Mouse (Mus musculus) midbrain, postnatal 0 days (tissue): Measurements from ENCODE around the gene Eif2s3x. TPM values are rescaled to one million over a fixed set of nuclear protein-coding genes. Genes with fewer than 3 reads are reported as not detected.

Experiments used
- ATAC-seq: fragments of 200-750 bp; cut with Nextera tagmentation; 2 replicates; pipeline ENCODE4 v1.8.0; 2017; ENCODE audit warnings: moderate number of reproducible peaks, mild to moderate bottlenecking, moderate TSS enrichment, moderate library complexity; ENCODE audit not compliant: low FRiP score
- DNase-seq: peaks from one replicate; pipeline ENCODE4 v3.0.0-alpha.2; 2015; ENCODE audit warnings: low spot score
- H3K27ac ChIP-seq: fragments of 300-500 bp; sonication (generic); 2 replicates; pipeline ENCODE4 v1.5.1; 2014; ENCODE audit warnings: low read depth, mild to moderate bottlenecking, low read length, mixed read lengths
- H3K27me3 ChIP-seq: fragments of 300-500 bp; sonication (generic); 2 replicates; pipeline ENCODE4 v1.6.1; 2014; ENCODE audit warnings: low read length, control low read depth, mixed read lengths; ENCODE audit not compliant: insufficient read depth
- H3K36me3 ChIP-seq: fragments of 300-500 bp; sonication (generic); 2 replicates; pipeline ENCODE4 v1.6.1; 2014; ENCODE audit warnings: low read length, control low read depth, mixed read lengths; ENCODE audit not compliant: insufficient read depth
- H3K4me1 ChIP-seq: fragments of 300-500 bp; sonication (generic); 2 replicates; pipeline ENCODE4 v1.6.1; 2014; ENCODE audit warnings: mild to moderate bottlenecking, control low read depth, antibody characterized with exemption, low read length, mixed read lengths; ENCODE audit not compliant: insufficient read depth
- H3K4me2 ChIP-seq: fragments of 300-500 bp; sonication (generic); 2 replicates; pipeline ENCODE4 v1.6.1; 2014; ENCODE audit warnings: low read depth, mild to moderate bottlenecking, low read length, mixed read lengths; ENCODE audit not compliant: poor library complexity, severe bottlenecking
- H3K4me3 ChIP-seq: fragments of 300-500 bp; sonication (generic); 2 replicates; pipeline ENCODE4 v1.5.1; 2014; ENCODE audit warnings: low read depth, mild to moderate bottlenecking, low read length, moderate library complexity
- H3K9ac ChIP-seq: fragments of 300-500 bp; sonication (generic); replicated peaks from 2 replicates; pipeline ENCODE4 v1.6.1; 2014; ENCODE audit warnings: mild to moderate bottlenecking, low read length, moderate library complexity, mixed read lengths; ENCODE audit not compliant: poor library complexity, severe bottlenecking
- H3K9me3 ChIP-seq: fragments of 300-500 bp; sonication (generic); 2 replicates; pipeline ENCODE4 v1.6.1; 2016; ENCODE audit warnings: low read length, control low read depth
- CTCF ChIP-seq: IDR thresholded peaks from 2 replicates; pipeline ENCODE4 v1.5.1; 2016; ENCODE audit warnings: antibody characterized with exemption, mild to moderate bottlenecking
- WGBS: fragments of 180-500 bp; shearing (Covaris S2); extraction: QIAGEN DNeasy Blood & Tissue Kit; methylation state at CpG from one replicate; pipeline ENCODE4 v1.1.7; 2014; 5-methylcytosine and 5-hydroxymethylcytosine counted together
- polyA plus RNA-seq: library from polyadenylated mRNA; unstranded; fragments of >200 nt; fragmentation: Nextera tagmentation; extraction: Ambion mirVana; gene quantifications from 2 replicates; pipeline ENCODE4 v1.2.1, GENCODE M21; 2015
- total RNA-seq: library from RNA; depleted of rRNA; stranded (reverse); fragments of >200 nt; gene quantifications from 2 replicates; pipeline ENCODE4 v1.2.3, GENCODE M21; 2014; rRNA removed

Eif2s3x gene
- total RNA-seq (182 and 238 TPM in 2 replicates), polyA plus RNA-seq (61.2 and 92.5 TPM in 2 replicates)

DNA sequence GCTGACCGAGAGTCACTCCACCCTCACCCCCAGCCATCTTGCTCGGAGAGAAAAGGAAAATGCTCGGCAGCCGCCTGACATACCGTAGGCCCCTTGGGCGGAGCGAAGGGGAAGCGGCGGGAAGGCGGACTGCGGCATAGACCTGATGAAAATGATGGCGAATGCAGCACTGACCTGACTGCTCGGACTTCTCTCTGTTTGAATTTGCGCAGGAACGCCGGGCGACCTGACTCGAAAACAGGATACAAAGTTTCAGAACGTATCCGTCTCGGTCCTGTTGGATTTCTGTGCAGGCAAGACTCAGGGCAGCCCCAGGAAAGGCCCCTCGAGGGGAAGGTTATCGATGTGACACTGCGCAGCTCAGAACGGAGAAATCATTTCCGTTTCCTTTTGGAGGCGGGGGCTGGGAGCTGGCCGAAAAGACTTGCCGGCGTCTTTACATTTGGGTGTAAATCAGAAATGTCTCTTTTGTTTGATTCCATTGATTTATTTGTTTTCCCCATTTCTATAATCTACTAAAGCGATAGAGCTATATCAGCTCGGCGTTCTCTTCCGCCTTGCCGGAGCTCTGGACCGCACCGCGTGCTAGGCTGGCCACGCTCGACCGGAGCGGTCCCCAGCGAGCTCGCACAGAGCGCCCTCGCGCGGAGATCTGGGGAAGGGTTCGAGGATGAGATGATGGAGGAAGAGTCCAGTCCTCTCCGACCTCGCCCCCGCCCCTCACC lies at the start of gene Eif2s3x:
Eif2s3x (minus strand) TSS at position 266 of the 725 bp plus-strand sequence.
- Histone ChIP-seq H3K4me2 (peak within 1 kb of the TSS; percentile 60), H3K27ac (peak within 1 kb of the TSS; percentile 82), H3K36me3 (peaks cover 7% of the 10 kb centered on the region; the same call in 1 of the 2 replicates), H3K9me3 (no peaks in the 10 kb centered on the region), H3K4me3 (peak within 1 kb of the TSS; percentile 63), H3K4me1 (no peaks in the 10 kb centered on the region), H3K27me3 (no peaks in the 10 kb centered on the region), H3K9ac (peak within 1 kb of the TSS; percentile 79)
- ATAC-seq: peak; percentile 95
- peak; percentile 93 for DNase-seq
- peak; percentile 78 for TF ChIP-seq CTCF
- 1% methylated on average over 47 of the region's 52 CpGs for WGBS

- Histone ChIP-seq H3K9me3 (no peaks in the 10 kb centered on the region), H3K9ac (peak overlapping the region; percentile 72), H3K4me3 (peak overlapping the region; percentile 57), H3K27me3 (peaks cover 23% of the 10 kb centered on the region; the same call in 1 of the 2 replicates), H3K4me2 (peak overlapping the region; percentile 48), H3K4me1 (no peaks in the 10 kb centered on the region), H3K27ac (peak overlapping the region; percentile 86; the same call in 1 of the 2 replicates), H3K36me3 (no peaks in the 10 kb centered on the region)
- TF ChIP-seq CTCF: no peak
- DNase-seq (peak; percentile 9), ATAC-seq (no peak)
- 26% methylated on average over 12 of the region's 12 CpGs for WGBS
Observed at GRCm38 (mm10) chrX:94235601-94236000, 22.9 kb upstream of the Eif2s3x start.

DNA sequence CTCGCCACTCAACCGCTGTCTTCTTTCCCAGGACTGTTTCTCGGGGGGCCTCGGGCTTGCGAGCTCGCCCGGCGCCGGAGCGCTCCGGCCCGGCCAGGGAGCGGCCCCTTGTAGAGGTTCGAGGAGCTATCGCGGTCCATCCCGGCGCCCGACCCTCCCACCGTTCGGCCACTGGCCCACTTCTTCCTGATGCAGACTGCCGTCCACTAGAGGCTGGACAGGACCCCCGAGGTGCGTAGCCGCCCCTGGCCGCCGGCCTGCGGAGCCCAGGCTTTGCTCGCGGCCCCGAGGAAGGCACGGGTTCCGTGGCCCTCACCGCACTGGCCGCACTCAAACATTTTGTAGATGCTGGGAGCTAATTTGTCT lies 22.5 kb upstream of the Eif2s3x start:
- no peak; the same call in 1 of the 2 replicates for ATAC-seq
- WGBS: 11% methylated on average over 35 of the region's 35 CpGs
- Histone ChIP-seq H3K36me3 (no peaks in the 10 kb centered on the region), H3K4me3 (peak overlapping the region; percentile 57), H3K9ac (peak overlapping the region; percentile 72), H3K4me1 (no peaks in the 10 kb centered on the region), H3K4me2 (peak overlapping the region; percentile 48), H3K27ac (peak overlapping the region; percentile 86), H3K27me3 (peaks cover 25% of the 10 kb centered on the region; the same call in 1 of the 2 replicates), H3K9me3 (no peaks in the 10 kb centered on the region)
- DNase-seq: no peak
- no peak for TF ChIP-seq CTCF

DNA sequence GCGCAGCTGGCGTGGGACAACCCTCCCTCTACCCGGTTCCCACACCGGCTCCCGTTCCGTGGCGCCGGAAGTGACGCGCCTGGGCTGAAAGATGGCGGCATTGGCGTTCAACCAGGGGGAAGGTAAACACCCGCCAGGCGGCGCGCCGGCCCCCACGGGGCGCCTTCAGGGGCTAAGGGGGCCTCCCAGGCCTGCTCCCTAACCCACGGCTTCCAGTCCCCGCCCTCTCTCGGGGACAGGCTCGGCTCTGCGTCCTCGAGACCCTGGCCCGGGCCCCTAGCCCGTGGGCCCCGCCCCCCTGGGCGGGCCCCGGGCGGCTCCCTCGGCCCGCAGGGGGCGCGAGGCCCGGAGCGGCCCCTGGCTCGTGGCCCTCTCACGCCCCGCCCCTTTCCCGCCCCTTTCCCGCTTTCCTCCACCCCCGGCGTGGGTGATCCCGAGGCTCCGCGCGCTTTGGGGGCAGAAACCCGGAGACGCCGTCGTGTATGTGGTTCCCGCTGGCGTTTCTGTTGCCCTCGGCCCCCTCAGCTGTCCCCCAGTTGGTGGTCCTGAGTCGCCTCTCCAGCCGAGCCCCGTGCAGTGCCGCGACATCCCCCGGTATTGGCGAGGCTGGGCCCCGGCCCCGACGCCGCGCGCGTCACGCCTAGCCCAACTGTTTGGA lies 22.0 kb upstream of the Eif2s3x start, which contains the start of gene Klhl15:
Klhl15 (plus strand) TSS at position 68 of the 658 bp plus-strand sequence.
- 14% methylated on average over 47 of the region's 70 CpGs for WGBS
- H3K27me3 ChIP-seq: peaks cover 25% of the 10 kb centered on the region; the same call in 1 of the 2 replicates
- H3K4me1 ChIP-seq: no peaks in the 10 kb centered on the region
- TF ChIP-seq CTCF: peak; percentile 47
- H3K4me3 ChIP-seq: peak within 1 kb of the TSS; percentile 57
- peak within 1 kb of the TSS; percentile 48 for H3K4me2 ChIP-seq
- ATAC-seq (peak; percentile 91), DNase-seq (peak; percentile 83)
- H3K9ac ChIP-seq: peak within 1 kb of the TSS; percentile 72
- no peaks in the 10 kb centered on the region for H3K9me3 ChIP-seq
- peak within 1 kb of the TSS; percentile 86 for H3K27ac ChIP-seq
- H3K36me3 ChIP-seq: no peaks in the 10 kb centered on the region

GRCm38 (mm10) chrX:94233936-94234531 lies 21.4 kb upstream of the Eif2s3x start:
- H3K36me3 ChIP-seq: no peaks in the 10 kb centered on the region
- H3K9me3 ChIP-seq: no peaks in the 10 kb centered on the region
- 10% methylated on average over 22 of the region's 25 CpGs for WGBS
- H3K4me1 ChIP-seq: no peaks in the 10 kb centered on the region
- TF ChIP-seq CTCF: no peak
- H3K27ac ChIP-seq: peak overlapping the region; percentile 86
- DNase-seq (peak; percentile 9), ATAC-seq (peak; percentile 73; the same call in 1 of the 2 replicates)
- peak overlapping the region; percentile 57 for H3K4me3 ChIP-seq
- H3K9ac ChIP-seq: peak overlapping the region; percentile 72
- H3K27me3 ChIP-seq: peaks cover 23% of the 10 kb centered on the region; the same call in 1 of the 2 replicates
- peak overlapping the region; percentile 48 for H3K4me2 ChIP-seq
